Mouse (Mus musculus) fat pad, adult 2 months (tissue): ENCODE data around the gene Sf1.

ENCODE experiments used
- DNase-seq: peaks from one replicate; pipeline ENCODE4 v3.0.0-alpha.2; 2011; ENCODE audit warnings: low read depth, low spot score; ENCODE audit errors: extremely low read depth

Gene Sf1

DNA sequence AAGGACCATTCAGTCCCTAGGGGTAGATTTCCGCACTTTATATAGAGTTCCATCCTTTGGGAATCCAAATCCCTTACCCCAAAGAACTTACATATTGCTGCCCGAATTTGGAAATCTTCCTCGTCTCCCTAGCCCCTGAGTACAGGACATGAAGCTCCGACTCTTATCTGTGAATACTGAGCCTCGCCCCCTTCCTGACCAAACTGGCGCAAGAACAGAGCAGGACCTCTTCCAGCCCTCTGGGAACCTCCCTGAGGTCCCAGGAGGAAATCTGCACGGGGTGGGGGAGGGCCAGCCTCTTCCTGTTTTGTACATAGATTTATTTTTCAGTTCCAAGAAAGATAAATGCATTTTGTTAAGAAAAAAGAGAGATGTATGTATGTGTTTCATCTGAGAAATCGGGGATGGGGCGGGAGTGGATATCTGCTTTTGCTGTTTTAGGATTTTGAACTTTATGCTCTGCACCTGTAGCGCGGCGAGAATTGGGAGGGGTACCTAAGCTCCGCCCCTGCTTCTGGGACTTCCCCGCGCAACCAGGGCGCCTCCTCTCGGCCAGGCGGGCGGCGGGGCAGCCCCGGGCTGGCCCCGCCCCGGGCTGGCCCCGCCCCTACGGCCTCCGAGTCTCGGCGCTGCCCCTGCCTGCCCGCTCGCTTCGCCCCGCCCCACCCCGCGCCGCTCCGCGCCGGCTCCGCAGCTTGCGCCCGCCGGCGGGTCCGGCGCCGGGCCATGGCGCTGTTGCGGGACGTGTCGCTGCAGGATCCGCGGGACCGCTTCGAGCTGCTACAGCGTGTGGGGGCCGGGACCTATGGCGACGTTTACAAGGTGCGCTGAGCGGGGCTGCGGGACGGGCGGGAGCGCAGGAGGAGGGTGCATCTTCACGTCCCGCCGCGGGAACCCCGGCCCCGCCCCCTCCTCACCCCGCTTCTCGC lies 22.7 kb upstream of the Sf1 start, which contains the start of gene Map4k2:
Gene Map4k2 (plus strand): TSS at position 612 of the 929 bp plus-strand sequence.
- DNase-seq, result no peak

DNA sequence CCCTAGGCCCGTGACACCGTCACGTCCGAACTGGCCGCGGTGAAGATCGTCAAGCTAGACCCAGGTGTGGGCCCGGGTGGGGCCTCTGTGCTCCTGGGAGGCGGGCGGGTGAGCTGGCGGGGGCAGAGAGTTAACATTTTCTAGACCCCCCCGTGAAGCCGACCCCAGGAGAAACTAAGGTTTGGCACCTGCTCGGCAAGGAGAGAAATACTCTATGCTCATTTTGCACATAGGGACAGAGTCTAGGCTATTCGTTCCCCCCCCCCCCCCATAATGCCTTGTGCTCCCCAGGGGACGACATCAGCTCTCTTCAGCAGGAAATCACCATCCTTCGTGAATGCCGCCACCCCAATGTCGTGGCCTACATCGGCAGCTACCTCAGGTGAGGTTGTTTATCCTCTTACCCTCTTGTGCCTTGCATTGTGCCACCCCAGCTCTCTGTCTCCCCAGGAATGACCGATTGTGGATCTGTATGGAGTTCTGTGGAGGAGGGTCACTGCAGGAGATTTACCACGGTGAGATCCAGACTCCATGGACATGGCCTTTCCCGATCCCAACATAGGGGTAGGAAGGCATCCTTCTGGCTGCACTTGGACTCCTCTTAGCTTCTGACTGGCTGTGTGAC lies 21.9 kb upstream of the Sf1 start:
- no peak for DNase-seq

DNA sequence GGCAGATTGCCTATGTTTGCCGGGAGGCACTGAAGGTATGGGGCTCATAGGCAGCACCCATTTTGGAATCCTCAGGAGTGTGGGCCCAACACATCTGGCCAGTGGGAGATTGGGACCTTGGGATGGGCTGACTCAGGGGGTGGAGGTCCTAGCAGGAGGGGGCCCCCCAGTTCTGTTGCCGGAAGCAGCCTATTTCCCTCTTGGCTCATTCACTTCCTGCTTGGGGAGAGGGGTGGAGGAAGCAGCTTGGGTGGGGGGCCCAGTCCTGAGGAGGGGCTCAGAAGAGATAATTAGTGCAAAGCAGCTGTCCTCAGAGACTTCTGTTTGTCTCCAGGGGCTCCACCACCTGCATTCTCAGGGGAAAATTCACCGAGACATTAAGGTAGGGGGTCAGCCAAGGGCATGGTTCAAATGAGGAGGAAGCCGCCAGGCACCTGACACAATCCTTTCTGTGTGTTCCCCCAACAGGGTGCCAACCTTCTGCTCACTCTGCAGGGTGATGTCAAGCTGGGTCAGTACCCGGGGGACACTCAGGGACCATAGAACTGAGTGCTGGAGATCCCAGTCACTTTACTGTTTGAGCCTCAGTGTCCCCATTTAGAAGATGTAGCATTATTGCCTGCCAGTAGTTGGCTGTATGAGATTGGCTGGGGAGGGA lies 21.1 kb upstream of the Sf1 start:
- DNase-seq, result no peak

DNA sequence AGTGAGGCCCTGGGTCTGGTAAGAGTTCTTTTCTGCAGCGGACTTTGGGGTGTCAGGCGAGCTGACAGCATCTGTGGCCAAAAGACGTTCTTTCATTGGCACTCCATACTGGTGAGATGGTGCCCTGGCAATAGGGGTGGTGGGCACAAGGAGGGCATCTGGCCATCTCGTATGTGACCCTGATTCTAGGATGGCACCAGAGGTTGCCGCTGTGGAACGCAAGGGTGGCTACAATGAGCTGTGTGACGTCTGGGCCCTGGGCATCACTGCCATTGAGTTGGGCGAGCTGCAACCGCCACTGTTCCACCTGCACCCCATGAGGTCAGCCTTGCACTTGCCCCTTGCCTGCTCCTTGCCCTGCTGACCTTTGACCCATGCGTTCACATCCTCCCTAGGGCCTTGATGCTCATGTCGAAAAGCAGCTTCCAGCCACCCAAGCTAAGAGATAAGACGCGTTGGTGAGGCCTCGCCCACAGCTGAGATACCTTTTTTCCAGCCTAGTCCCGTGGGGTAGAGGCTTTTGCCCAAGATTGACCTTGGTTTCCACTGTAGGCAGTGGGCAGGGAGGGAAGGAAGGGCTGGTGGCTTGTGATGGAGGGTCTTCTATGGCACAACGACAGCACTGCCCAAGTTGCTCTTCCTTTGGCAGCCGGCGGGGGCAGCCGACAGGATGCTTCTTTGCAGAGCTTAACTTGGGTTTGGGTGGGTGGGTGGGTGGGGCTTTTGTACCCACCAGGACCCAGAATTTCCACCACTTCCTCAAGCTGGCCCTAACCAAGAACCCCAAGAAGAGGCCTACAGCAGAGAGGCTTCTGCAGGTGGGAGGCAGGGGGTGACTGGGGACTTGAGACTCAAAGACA lies 20.2 kb upstream of the Sf1 start:
- no peak for DNase-seq

DNA sequence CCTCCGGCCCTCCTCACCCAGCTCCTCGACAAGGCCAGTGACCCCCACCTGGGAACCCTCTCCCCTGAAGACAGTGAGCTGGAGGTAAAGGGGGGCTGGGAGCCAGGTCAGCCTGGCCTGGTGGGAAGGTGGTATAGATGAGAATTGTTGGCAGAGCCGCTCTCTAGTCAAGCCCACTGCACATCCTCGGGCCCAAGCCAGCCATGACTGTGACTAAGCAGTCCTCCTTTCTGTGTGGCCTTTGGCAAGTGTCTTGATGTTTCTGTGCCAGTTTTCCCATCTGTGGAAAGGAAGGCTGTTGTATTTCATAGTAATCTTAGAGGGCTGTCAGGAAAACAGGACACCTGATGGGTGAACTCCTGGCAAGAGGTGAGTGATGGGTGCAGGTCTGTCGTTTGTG lies 19.5 kb upstream of the Sf1 start:
- no peak for DNase-seq

DNA sequence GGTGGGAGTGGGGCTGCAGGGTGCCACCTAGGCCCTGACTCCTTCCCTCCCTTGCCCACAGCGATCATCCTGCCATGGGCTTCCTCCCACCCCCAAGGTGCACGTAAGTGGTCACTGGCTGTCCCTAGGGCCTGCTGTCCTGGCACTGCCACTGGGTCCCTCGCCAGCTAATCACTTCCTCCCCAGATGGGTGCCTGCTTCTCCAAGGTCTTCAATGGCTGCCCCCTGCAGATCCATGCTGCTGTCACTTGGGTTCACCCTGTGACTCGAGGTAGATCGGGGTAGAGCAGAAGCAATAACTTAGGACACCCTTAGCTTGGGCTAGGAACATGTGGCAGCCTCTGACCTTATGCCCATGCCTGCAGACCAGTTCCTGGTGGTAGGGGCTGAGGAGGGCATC lies 17.5 kb upstream of the Sf1 start:
- no peak for DNase-seq

DNA sequence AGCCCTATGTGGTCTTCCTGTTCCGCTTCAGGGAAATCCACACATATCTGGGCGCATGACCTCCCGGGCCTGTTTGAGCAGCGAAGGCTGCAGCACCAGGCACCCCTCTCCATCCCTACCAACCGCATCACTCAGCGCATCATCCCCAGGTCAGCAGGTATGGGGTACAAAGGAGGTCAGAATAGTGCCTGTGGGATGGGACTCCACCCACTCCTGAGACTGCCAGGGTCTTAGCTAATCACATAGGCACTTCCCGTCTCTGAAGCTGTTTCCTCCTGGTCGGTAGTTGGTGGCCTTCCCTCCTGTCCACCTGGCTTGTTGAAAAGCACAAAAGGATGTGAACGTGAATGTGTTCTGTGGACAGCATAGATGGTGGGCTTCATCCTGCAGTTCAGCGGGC lies 16.8 kb upstream of the Sf1 start:
- no peak for DNase-seq

DNA sequence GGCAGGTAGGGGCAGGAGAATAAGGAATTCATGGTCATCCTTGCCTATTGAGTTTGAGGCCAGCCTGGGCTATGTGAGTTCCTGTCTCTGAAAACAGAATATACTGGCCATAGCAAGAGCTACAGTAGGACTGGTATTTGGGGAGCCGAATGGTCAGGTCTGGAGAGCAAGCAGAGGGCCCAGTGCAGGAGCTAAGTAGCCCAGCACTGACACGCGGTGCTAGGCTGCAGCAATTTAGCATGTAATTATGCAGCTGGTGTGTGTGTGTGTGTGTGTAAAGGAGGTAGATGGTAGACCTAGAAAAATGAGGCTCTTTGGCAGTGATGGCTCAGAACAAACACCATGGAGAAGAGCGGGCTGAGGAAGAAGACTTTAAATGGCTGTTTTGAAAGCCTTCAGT lies 15.9 kb upstream of the Sf1 start:
- DNase-seq, result no peak

DNA sequence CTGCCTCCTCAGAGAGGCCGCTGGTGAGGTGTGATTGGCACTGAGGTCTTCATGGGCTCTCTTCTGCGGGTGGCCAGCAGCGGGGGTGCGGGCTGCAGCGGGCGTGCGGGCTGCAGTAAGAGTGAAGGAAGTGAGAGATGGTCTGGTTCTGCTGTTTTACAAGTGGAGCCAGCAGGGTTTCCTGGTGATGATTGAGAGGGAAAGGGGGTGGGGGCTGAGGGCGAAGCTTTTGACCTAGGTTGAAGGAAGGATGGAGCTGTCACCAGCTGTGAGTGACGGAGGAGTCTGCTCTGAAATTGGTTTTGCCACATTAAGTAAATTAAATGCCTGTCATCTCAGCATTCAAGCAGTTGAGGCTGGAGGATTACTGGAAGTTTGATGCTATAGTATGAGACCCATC lies 14.8 kb upstream of the Sf1 start:
- no peak for DNase-seq

DNA sequence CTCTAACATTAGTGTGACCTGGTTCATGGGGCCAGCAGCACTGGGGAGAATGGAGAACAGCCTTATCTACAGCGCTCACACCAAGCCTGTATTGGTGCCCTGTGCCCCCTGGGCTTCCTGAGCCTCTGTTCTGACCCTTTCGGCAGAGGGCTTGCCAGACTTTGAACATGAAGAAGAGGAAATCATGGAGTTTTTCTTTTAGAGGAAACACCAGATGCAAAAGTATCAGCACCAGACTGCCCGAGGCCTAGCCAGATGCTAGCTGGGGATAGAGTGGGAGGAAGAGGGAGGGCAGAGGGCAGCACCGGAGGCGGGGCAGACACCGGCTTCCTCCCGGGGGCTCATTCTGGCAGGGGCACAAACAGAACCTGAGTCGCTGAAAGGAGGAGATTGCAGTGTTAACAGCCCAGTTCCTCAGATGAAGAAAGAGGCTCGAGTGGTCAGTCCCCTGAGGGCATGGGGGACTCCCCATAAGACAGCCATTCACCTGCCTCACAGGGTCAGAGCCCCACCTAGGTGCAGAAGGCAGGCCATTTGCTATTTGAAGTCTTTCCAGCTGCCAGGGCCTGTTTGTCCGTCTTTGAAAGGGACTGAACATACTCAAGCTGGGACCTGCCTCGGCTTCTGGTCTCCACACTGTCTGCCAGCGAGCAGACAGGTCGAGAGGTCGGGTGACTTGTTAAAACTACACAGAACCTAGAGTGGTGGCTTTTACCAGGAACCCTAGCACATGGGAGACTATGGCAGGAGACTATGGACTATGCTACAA lies 14.1 kb upstream of the Sf1 start:
- no peak for DNase-seq

DNA sequence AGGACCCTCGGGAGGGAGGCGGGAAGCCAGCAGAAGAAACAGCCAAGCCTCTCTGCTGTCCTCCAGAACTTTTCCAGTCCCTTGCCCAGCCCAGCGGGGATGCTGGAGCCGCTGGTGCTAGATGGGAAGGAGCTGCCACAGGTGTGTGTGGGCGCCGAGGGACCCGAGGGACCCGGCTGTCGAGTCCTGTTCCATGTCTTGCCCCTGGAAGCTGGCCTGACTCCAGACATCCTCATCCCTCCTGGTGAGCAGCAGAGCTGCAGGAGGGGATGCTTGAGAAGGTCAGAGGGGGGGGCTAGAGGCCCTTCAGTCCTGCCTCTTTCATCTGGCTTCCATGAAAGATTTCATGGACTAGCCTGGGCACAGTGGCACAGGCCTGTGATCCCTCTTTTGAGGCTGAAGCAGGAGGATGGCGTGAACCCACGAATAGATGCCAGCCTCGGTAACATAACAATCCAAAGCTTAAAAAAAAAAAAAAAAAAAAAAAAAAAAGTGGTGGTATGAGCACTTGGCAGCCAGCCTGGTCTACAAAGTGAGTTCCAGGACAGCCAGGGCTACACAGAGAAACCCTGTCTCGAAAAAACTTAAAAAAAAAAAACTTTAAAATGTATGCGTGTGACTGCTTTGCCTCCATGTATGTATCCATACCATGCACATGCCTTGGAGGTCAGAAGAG lies 11.9 kb upstream of the Sf1 start:
- no peak for DNase-seq

DNA sequence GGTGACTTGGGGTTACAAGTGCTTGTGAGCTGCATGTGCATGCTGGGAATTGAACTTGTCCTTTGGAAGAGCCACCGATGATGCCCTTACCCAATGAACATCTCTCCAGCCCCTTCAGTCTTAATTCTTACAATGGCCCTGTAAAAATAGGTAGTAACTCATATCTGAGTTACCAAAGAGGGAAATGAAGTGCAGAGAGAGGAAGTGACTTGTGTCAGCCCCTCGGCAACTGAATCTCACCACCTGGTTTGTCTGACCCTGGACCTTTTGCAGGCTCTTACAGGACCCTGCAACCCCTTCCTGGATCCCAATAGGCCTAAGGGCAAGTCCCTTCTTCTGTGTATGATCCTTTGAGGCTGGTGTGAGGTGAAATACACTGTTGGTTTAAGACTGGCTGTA lies 11.4 kb upstream of the Sf1 start:
- DNase-seq, result no peak

DNA sequence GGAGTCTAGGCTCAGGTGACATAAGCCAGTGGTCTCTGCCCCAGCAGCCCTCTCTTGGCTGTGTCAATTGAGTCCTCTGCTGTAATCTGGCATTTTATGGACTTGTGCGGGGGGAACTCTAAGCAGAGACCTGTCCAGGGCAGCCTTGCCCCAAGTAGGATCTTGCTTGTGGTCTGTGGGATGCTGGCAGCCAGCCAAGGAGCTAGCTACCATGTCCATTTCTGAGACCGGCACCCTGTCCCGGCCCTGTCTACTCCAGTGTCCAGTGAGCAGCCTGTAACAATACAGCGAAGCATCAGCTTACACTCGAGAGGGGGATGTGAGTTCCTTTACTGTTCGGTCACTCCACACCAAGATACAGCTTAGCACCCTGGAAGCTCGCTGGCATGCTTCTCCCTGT lies 9.5 kb upstream of the Sf1 start:
- DNase-seq, result no peak

DNA sequence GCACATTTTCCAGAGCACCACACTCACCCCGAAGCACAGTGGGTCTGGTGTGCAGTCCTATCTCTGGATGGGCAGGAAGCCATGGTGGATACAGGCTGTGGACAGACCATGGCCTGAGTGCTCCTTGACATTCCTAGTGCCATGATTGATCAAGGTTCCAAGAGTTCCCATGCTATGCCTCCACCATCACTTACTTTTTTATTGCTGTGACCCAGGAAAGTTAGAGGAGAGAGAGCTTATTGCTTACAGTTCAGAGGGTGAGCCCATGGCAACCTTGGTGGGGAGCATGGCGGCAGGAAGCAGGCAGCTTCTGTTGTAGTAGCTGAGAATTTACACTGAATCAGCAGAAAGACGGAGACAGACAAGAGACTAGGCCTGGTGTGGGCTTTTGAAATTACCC lies 2.2 kb upstream of the Sf1 start:
- DNase-seq, result no peak

DNA sequence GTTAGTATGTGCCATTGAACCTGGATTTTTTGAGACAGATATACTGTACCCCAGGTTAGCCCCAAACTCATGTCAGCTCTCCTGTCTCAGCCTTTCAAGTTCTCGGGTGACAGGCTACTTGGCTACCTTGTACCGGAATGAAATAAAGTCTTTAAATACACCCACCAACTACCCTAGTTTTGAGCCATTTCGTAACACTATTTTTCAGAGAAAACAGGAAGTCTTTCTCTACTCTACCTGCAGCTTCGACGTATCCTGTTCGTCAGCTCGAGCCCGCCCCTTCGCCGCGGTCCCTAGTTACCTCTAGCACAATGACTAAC lies 439 bp upstream of the Sf1 start:
- no peak for DNase-seq

DNA sequence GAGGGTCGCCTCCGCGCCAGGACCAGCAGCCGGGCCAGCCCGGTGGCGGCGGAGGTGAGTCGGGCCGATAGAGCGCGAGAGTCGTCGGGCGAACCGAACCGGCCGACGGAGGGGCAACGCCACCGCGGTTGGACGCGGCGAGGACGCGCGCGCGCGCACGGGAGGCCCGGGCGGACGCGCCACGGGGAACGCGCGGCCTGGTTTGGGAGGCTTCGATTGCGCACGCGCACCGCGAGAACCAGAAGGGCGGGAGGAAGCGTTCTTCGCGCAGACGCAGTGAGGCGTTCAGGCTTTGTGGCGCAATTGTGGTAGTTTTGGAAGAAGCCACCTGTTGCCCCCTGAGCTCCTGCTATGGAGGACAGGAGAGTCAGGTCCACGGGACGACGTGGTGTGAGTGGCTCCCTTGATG lies 831 bp downstream of the Sf1 start:
- no peak for DNase-seq

DNA sequence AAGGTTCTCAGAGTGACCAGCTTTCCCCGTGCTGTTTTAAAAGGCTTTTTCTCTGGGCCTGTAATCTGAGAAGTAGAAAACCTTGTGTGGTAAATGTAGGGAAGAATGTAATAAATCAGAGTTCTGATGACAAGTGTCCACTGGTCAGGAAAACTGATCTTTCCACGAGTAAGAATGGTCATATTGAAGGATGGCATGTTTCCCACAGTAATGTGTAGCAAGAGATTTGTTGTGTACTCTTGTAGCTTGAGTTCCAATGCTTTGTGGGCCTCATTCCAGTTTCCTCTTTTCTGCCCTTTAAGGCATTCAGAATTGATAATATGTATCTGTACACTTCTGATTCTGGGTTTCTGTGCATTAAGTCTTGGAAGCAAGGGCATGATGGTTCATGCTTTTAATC lies 1.4 kb downstream of the Sf1 start:
- no peak for DNase-seq

DNA sequence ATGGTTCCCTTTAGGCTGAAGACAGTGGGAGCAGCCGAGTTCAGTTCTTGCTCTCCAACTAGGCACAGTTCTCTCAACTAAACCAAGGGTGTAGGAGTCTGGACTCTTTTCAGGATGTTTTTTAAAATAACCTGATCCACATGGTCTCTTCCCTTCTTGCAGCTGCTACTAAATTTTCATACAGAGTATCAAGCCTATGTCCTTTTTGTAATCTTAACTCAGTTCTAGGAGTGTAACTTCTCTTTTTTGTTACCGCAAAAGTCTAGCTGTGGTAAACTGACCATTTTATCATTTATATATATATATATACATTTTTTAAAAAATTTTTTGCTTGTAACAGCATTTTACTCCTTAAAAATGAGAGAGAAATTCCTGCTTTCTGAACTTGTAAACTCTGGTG lies 6.7 kb downstream of the Sf1 start:
- DNase-seq, result no peak

DNA sequence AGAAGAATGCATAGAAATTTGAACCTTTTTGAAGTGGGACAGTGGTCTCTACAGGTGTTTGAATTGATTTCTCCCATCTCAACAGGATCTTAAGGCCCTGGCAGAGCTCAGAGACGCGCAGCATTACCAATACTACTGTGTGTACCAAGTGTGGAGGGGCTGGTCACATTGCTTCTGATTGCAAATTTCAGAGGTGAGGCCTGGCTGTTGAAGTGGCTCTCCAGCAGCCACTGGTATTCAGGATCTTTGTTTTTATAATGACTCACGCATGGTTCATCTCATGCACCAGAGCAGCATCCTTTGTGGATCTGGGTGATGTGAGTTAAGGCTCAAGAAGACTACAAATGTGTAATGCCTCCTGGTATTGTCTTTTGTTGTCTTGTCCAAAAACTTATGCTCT lies 8.9 kb downstream of the Sf1 start:
- DNase-seq, result no peak
